Mouse (Mus musculus) liver, embryonic 13.5 days (tissue): ENCODE measurements at regions not wholly inside any gene's neighbourhood (a gene's known extent, or its start where the extent isn't known, plus 50 kb on each side); places are given as distances from the start of the nearest gene placed in this dataset.

ENCODE experiments used
- ATAC-seq: fragments of 200-750 bp; cut with Nextera tagmentation; 2 replicates; pipeline ENCODE4 v1.8.0; 2017; ENCODE audit warnings: low read depth, mild to moderate bottlenecking, moderate number of reproducible peaks, moderate library complexity
- DNase-seq: peaks from one replicate; pipeline ENCODE4 v3.0.0; 2022
- H3K27ac ChIP-seq: fragments of 300-500 bp; sonication (generic); 2 replicates; pipeline ENCODE4 v1.5.1; 2015; ENCODE audit warnings: moderate library complexity, mild to moderate bottlenecking, inconsistent platforms
- H3K27me3 ChIP-seq: fragments of 300-500 bp; sonication (generic); 2 replicates; pipeline ENCODE4 v1.6.1; 2015; ENCODE audit warnings: mild to moderate bottlenecking, inconsistent platforms
- H3K36me3 ChIP-seq: fragments of 300-500 bp; sonication (generic); 2 replicates; pipeline ENCODE4 v1.6.1; 2015; ENCODE audit warnings: mild to moderate bottlenecking, inconsistent platforms
- H3K4me1 ChIP-seq: fragments of 300-500 bp; sonication (generic); replicated peaks from 2 replicates; pipeline ENCODE4 v1.6.1; 2015; ENCODE audit warnings: inconsistent platforms
- H3K4me2 ChIP-seq: fragments of 300-500 bp; sonication (generic); 2 replicates; pipeline ENCODE4 v1.6.1; 2015; ENCODE audit warnings: inconsistent platforms, mild to moderate bottlenecking, moderate library complexity
- H3K4me3 ChIP-seq: fragments of 300-500 bp; sonication (generic); replicated peaks from 2 replicates; pipeline ENCODE4 v1.5.1; 2015; ENCODE audit warnings: mild to moderate bottlenecking, inconsistent platforms
- H3K9ac ChIP-seq: fragments of 300-500 bp; sonication (generic); 2 replicates; pipeline ENCODE4 v1.6.1; 2015; ENCODE audit warnings: mild to moderate bottlenecking, inconsistent platforms
- H3K9me3 ChIP-seq: fragments of 300-500 bp; sonication (generic); replicated peaks from 2 replicates; pipeline ENCODE4 v1.6.1; 2016; ENCODE audit warnings: inconsistent platforms
- WGBS: fragments of 180-500 bp; shearing (Covaris S2); methylation state at CpG from one replicate; pipeline ENCODE4 v1.1.7; 2015; ENCODE audit not compliant: insufficient replicate concordance; 5-methylcytosine and 5-hydroxymethylcytosine counted together

DNA sequence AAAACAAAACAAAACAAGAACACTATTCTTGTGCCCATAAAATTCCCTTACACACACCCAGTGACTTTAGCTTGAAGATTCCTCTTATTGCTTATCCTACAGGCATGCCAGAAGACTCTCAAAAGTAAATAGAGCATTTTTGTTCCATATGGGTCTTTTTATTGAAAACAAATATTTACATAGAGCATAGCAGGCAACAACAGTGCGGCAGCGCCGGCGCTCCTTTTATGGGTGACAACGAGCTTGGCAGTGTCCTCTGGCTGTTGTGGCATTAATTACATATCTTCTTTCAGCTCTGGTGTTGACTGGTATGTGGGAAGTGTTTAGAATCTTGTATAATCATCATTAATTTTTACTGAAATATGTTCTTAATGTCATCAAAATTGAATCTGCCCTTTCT, 242.2 kb upstream of the Fbxl7 start:
- Histone ChIP-seq H3K27ac (no peak overlapping the region), H3K36me3 (no peaks in the 10 kb centered on the region), H3K27me3 (no peaks in the 10 kb centered on the region), H3K9me3 (no peaks in the 10 kb centered on the region), H3K4me3 (no peak overlapping the region), H3K4me2 (no peak overlapping the region), H3K4me1 (no peaks in the 10 kb centered on the region), H3K9ac (no peak overlapping the region)
- no peak for ATAC-seq
- 80% methylated on average over 5 of the region's 5 CpGs for WGBS
- DNase-seq = no peak

DNA sequence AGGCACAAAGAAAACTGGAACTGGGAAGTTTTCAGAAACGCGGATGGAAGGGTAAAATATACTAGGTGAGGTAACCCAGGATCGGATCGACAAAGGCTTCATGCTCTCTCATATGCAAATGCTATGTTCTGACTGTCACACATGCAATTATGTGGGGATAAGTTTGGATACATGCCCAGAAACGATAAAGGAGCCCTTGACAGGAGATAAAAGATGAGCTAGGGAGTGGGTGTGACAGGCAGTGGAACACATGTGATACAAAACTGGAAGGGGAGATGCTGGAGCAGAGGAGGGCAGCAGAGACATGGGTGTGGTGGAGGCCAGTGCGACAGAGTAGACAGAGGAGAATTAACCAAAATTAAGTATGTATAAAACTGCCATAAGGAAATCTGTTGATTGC, 250.5 kb upstream of the Fbxl7 start:
- Histone ChIP-seq H3K9ac (no peak overlapping the region), H3K4me3 (no peak overlapping the region), H3K27ac (no peak overlapping the region), H3K9me3 (no peaks in the 10 kb centered on the region), H3K4me1 (no peaks in the 10 kb centered on the region), H3K4me2 (no peak overlapping the region), H3K36me3 (no peaks in the 10 kb centered on the region), H3K27me3 (no peaks in the 10 kb centered on the region)
- ATAC-seq (no peak), DNase-seq (no peak)
- 69% methylated on average over 6 of the region's 6 CpGs for WGBS

DNA sequence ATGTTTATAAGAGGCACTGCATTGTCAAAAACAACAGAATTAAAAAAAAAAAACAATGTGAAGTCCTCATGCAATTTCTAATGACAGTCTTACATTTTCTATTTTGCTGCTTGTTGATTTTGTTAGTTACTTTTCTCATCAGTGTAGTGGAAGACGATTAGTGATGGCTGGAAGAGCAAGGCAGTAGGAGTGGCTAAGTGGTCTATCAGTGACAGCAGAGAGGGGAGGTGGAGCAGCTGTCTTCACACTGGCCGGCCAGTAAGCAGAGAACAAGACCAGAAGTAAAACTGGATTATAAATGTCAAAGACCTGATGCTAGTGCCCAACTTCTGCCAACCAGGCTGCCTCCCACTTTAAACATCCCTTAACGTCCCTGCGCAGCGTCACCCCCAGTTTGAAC, 265.6 kb upstream of the Fbxl7 start:
- ATAC-seq (no peak), DNase-seq (no peak)
- Histone ChIP-seq H3K36me3 (no peaks in the 10 kb centered on the region), H3K9ac (no peak overlapping the region), H3K27ac (no peak overlapping the region), H3K4me3 (no peak overlapping the region), H3K27me3 (no peaks in the 10 kb centered on the region), H3K4me1 (no peaks in the 10 kb centered on the region), H3K4me2 (no peak overlapping the region), H3K9me3 (no peaks in the 10 kb centered on the region)
- 57% methylated on average over 5 of the region's 5 CpGs for WGBS

DNA sequence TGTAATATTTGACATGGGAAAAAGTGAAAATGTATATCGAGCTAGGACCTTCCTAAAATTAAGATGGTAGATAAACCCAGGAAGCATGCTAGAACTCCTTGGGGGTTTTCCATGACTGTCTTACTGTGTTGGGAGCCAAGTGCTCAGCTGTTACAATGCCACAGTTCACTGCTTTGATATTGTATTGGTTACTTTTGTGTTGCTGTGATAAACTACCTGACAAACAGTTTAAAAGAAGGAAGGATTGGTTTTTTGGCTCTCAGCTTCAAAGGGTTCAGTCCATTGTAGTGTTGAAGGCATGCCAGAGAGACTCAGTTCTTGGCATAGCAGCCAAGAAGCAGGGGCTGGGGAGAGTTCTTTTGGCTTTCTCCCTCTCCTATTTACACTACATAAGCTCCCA, 272.1 kb upstream of the Fbxl7 start:
- H3K36me3 ChIP-seq = no peaks in the 10 kb centered on the region
- 53% methylated on average over 1 of the region's 1 CpGs for WGBS
- no peak overlapping the region for H3K4me3 ChIP-seq
- H3K4me2 ChIP-seq = no peak overlapping the region
- ATAC-seq (no peak), DNase-seq (no peak)
- no peaks in the 10 kb centered on the region for H3K9me3 ChIP-seq
- H3K9ac ChIP-seq = no peak overlapping the region
- H3K4me1 ChIP-seq = no peaks in the 10 kb centered on the region
- H3K27me3 ChIP-seq = no peaks in the 10 kb centered on the region
- H3K27ac ChIP-seq = no peak overlapping the region

DNA sequence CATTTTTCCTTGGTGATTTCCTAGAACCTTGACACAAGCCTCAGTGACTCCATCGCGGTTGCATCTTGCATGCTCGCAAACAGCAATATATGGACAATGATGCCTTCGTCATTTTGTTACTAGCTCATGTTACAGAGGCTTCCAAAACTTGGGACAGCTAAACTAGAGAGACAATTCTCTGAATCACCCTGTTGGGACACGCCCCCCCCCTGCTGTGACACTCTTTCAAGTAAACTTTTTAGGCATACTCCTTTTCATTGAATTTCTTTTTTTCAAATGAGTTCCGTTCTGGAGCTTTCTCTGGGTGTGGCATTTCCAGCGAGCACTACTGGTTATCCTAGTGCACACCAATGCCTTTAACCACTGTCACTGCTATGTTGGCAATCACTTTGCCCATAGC, 274.5 kb upstream of the Fbxl7 start:
- H3K4me2 ChIP-seq = no peak overlapping the region

DNA sequence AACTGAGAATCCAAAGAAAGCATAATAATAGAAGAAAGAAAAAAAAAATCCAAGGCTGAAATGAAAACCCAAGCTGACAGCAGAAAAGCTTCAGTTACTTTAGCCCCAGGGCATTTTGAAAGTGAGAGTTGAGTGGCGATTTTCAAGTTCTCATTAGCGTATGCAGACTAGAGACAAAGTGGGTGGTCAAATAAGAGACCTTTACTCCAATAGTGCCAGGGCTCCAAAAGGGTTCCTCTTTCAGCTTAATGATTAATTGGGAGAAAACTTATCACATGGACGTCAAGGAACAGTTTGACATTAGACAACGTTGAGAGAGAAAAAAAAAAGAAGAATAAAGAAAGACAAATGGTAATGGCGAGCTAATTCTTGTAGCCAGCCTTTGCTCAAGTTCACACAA, 278.1 kb upstream of the Fbxl7 start:
- 47% methylated on average over 5 of the region's 5 CpGs for WGBS

More for the DNA sequence above, 274.5 kb upstream of the Fbxl7 start:
- no peaks in the 10 kb centered on the region for H3K36me3 ChIP-seq
- 65% methylated on average over 7 of the region's 7 CpGs for WGBS
- no peak overlapping the region for H3K4me3 ChIP-seq
- H3K9me3 ChIP-seq = no peaks in the 10 kb centered on the region
- no peak overlapping the region for H3K27ac ChIP-seq
- ATAC-seq = no peak
- no peak overlapping the region for H3K9ac ChIP-seq
- H3K4me1 ChIP-seq = no peaks in the 10 kb centered on the region
- no peaks in the 10 kb centered on the region for H3K27me3 ChIP-seq
- DNase-seq = no peak

DNA sequence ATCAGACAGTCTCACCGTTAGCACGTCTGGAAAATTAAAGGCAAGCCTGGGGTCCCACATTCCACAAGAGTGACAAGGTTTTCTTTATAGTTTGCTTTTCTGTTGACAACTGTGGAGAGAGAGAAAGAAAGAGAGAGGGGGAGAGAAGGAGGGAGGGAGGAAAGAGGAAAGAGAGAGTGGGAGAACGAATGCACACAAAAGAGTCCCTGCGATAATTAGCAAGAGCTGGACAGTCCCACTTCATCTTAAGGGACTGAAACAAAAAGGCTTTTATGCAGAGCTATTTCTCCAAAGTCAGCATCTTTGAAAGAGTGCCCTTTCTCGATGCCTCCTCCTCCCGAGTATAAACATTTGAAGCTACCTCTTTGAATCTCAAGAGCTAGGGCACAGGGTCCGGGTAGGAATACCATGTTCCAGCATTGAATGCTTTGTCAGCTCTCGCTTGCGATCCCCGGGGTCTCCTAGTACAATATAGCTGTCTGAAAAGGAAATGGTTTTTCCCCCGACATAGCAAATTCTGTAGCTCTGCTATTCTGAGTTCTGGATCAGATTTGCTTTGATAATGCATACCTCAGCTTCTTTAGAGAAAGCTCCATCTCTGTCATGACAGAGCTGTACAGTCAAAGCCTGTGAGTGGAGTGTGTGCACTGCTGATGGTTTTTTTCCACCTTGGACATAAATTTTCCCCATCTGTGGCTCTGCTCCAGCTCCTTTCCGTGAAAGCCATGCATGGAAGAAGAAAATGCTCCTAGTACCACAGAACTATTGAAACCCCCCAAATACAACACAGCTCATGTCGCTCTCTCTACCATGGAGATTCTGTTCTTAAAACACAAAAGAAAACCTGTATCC, 282.9 kb upstream of the Fbxl7 start:
- ATAC-seq (no peak), DNase-seq (no peak)
- Histone ChIP-seq H3K27me3 (no peaks in the 10 kb centered on the region), H3K4me3 (no peak overlapping the region), H3K9me3 (0 out of 2 replicates have a peak, but pooled peaks cover 2% of the 10 kb centered on the region), H3K36me3 (no peaks in the 10 kb centered on the region), H3K4me1 (no peaks in the 10 kb centered on the region), H3K27ac (no peak overlapping the region), H3K4me2 (no peak overlapping the region), H3K9ac (no peak overlapping the region)
- 63% methylated on average over 13 of the region's 13 CpGs for WGBS

More for the DNA sequence above, 278.1 kb upstream of the Fbxl7 start:
- no peak overlapping the region for H3K9ac ChIP-seq
- H3K36me3 ChIP-seq = no peaks in the 10 kb centered on the region
- no peak overlapping the region for H3K4me3 ChIP-seq
- no peaks in the 10 kb centered on the region for H3K27me3 ChIP-seq
- H3K4me2 ChIP-seq = no peak overlapping the region
- ATAC-seq (no peak), DNase-seq (no peak)
- H3K27ac ChIP-seq = no peak overlapping the region
- H3K4me1 ChIP-seq = no peaks in the 10 kb centered on the region
- H3K9me3 ChIP-seq = no peaks in the 10 kb centered on the region

DNA sequence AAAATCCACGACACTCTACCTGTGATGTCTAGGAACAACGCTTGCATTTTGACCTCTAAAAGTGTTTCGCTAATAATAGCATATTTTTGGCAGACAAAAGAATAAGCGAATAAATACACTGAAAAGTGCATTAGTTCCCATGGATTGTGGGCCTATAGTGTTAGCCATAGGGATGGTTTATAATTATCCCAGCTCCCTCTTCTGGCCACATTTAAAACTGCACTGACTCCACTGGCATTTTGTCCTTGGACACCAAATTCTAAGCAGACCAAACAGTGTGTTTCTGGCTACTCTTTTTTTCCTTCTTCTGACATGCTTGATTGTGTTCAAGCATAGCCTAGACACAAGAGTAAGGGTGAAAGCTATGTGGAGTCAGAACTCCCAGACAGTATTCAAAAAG, 276.8 kb upstream of the Ank start:
- Histone ChIP-seq H3K4me1 (no peaks in the 10 kb centered on the region), H3K27ac (no peak overlapping the region), H3K9me3 (no peaks in the 10 kb centered on the region), H3K4me2 (no peak overlapping the region), H3K4me3 (no peak overlapping the region), H3K36me3 (no peaks in the 10 kb centered on the region), H3K9ac (no peak overlapping the region), H3K27me3 (no peaks in the 10 kb centered on the region)
- no peak for DNase-seq
- no peak for ATAC-seq
- 48% methylated on average over 4 of the region's 4 CpGs for WGBS

DNA sequence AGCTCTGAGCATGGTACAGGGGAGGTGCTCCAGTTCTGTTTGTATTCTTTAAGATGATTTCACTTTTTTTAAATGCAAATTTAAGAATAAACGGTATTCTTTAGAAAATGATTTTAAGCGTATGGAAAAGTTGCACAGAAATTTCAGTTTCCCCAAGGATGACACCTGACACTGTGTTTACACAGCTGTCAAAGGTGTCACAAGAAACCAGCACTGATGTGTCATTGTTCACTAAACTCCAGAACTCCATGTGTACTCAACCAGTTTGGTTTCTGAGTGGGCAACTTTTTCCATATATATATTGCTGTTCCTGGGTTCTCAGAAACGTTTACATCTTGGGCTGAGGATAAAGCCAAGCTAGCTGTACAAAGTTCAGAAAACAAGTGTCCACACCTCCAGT, 265.0 kb upstream of the Ank start:
- Histone ChIP-seq H3K36me3 (no peaks in the 10 kb centered on the region), H3K4me1 (no peaks in the 10 kb centered on the region), H3K27me3 (no peaks in the 10 kb centered on the region), H3K27ac (no peak overlapping the region), H3K9me3 (no peaks in the 10 kb centered on the region), H3K9ac (no peak overlapping the region), H3K4me3 (no peak overlapping the region), H3K4me2 (no peak overlapping the region)
- ATAC-seq (no peak), DNase-seq (no peak)
- WGBS = 64% methylated on average over 3 of the region's 3 CpGs

DNA sequence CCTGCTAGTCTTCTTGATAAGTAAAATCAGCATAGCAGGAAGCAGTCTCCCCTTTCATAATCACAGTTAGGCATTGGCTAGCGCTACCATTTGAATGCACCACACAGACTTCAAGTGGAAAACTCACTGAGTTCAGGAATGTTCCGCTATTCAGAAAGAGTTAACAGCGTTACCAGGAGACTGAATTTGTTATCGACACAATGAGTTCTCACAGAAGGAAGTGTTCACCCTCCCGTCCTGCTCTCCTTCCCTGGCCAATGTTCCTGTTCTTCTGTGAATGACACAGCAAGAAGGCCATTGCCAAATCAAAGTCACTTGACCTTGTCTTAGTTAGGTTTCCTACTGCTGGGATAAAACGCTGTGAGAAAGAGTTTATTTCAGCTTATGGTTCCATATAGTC, 261.6 kb upstream of the Ank start:
- Histone ChIP-seq H3K27me3 (no peaks in the 10 kb centered on the region), H3K9ac (no peak overlapping the region), H3K27ac (no peak overlapping the region), H3K9me3 (no peaks in the 10 kb centered on the region), H3K4me1 (no peaks in the 10 kb centered on the region), H3K4me3 (no peak overlapping the region), H3K4me2 (no peak overlapping the region), H3K36me3 (no peaks in the 10 kb centered on the region)
- no peak for ATAC-seq
- WGBS = 48% methylated on average over 6 of the region's 6 CpGs
- no peak for DNase-seq

DNA sequence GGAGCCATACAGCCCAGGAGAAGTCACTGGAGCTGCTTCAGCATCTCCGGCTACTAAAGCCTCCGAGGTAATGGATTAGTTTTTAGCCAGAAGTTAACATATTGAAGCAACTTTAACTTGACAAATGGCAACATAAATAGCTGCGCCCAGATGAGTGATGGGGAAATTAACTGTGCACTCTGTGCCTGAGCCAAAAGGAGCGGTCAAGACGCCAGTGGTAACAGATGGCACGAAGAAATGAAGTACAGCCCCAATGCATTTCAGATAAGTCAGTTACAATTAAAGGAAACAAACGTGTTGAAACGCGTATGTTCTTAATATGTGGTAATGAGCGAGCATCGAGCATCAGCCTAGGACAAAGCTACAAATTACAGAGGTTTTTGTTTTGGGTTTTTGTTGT, 259.0 kb upstream of the Ank start:
- ATAC-seq (no peak), DNase-seq (no peak)
- no peaks in the 10 kb centered on the region for H3K9me3 ChIP-seq
- no peak overlapping the region for H3K4me2 ChIP-seq
- H3K27ac ChIP-seq = no peak overlapping the region
- no peak overlapping the region for H3K4me3 ChIP-seq
- no peaks in the 10 kb centered on the region for H3K36me3 ChIP-seq
- 72% methylated on average over 11 of the region's 11 CpGs for WGBS
- H3K9ac ChIP-seq = no peak overlapping the region
- no peaks in the 10 kb centered on the region for H3K27me3 ChIP-seq
- no peaks in the 10 kb centered on the region for H3K4me1 ChIP-seq

DNA sequence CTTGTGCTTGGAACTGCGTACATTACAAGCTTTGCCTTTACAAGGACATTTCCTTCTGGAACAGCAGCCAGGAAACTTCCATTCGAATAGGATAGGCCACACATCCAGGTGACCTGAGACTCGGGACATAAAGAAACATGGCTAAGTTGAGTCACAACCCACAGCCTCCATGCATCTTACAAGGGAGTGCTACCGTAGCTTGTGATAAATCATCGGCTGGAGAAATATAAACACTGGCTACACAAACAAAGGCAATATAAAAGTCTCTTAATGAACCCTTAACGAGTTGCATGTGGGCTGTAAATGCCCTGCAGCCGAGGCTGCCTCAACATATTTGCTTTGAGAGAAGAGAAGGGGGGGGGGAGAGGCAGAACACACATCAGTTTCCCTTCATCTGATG, 250.1 kb upstream of the Ank start:
- ATAC-seq (no peak), DNase-seq (no peak)
- H3K9ac ChIP-seq = no peak overlapping the region

More for the DNA sequence above, 250.1 kb upstream of the Ank start:
- WGBS = 53% methylated on average over 7 of the region's 7 CpGs
- no peak overlapping the region for H3K27ac ChIP-seq
- no peaks in the 10 kb centered on the region for H3K27me3 ChIP-seq
- H3K36me3 ChIP-seq = no peaks in the 10 kb centered on the region
- H3K4me1 ChIP-seq = 0 out of 2 replicates have a peak, but pooled peaks cover 3% of the 10 kb centered on the region
- no peak overlapping the region for H3K4me2 ChIP-seq
- no peaks in the 10 kb centered on the region for H3K9me3 ChIP-seq
- no peak overlapping the region for H3K4me3 ChIP-seq
